Mouse (Mus musculus) hindbrain, embryonic 12.5 days (tissue): ENCODE measurements around the gene Vmn1r221. TPM values are rescaled to one million over a fixed set of nuclear protein-coding genes. Genes with fewer than 3 reads are reported as not detected.

ENCODE experiments used
- polyA plus RNA-seq: library from polyadenylated mRNA; unstranded; fragments of >200 nt; fragmentation: Nextera tagmentation; extraction: Ambion mirVana; gene quantifications from 2 replicates; pipeline ENCODE4 v1.2.1, GENCODE M21; 2016

The Vmn1r221 gene
- polyA plus RNA-seq, 1 experiment from 2014 or later = not detected

Other genes with a start within 250 kb of the Vmn1r221 start
- gene Vmn1r213, start 206.5 kb upstream of the Vmn1r221 start, polyA plus RNA-seq = not detected in 2 replicates
- gene Vmn1r214, start 183.7 kb upstream of the Vmn1r221 start, polyA plus RNA-seq = not detected in 2 replicates
- not detected in 2 replicates for gene Vmn1r215, start 146.1 kb upstream of the Vmn1r221 start, polyA plus RNA-seq
- gene Vmn1r217, start 95.9 kb upstream of the Vmn1r221 start, polyA plus RNA-seq = not detected in 2 replicates
- not detected in 2 replicates for gene Vmn1r218, start 81.0 kb upstream of the Vmn1r221 start, polyA plus RNA-seq
- not detected in 2 replicates for gene Vmn1r219, start 54.8 kb upstream of the Vmn1r221 start, polyA plus RNA-seq
- not detected in 2 replicates for gene Vmn1r220, start 26.2 kb upstream of the Vmn1r221 start, polyA plus RNA-seq
- not detected in 2 replicates for gene Vmn1r222, start 21.8 kb downstream of the Vmn1r221 start, polyA plus RNA-seq
- gene Vmn1r223, start 33.0 kb downstream of the Vmn1r221 start, polyA plus RNA-seq = not detected in 2 replicates
- 58.9 and 63.2 TPM in 2 replicates for gene Zfp322a, start 155.1 kb downstream of the Vmn1r221 start, polyA plus RNA-seq
- gene Abt1, start 209.7 kb downstream of the Vmn1r221 start, polyA plus RNA-seq = 11.6 and 12.0 TPM in 2 replicates